Mouse (Mus musculus) intestine, embryonic 15.5 days (tissue): ENCODE data around the gene Gm42742. TPM values are rescaled to one million over a fixed set of nuclear protein-coding genes. Genes with fewer than 3 reads are reported as not detected.

ENCODE experiments used
- ATAC-seq: fragments of 200-750 bp; cut with Nextera tagmentation; 2 replicates; pipeline ENCODE4 v1.8.0; 2017; ENCODE audit warnings: moderate TSS enrichment, moderate library complexity
- H3K27ac ChIP-seq: fragments of 300-500 bp; sonication (generic); 2 replicates; pipeline ENCODE4 v1.5.1; 2015; ENCODE audit warnings: mild to moderate bottlenecking, inconsistent platforms
- H3K27me3 ChIP-seq: fragments of 300-500 bp; sonication (generic); replicated peaks from 2 replicates; pipeline ENCODE4 v1.6.1; 2015; ENCODE audit warnings: inconsistent platforms
- H3K36me3 ChIP-seq: fragments of 300-500 bp; sonication (generic); 2 replicates; pipeline ENCODE4 v1.6.1; 2015; ENCODE audit warnings: inconsistent platforms
- H3K4me1 ChIP-seq: fragments of 300-500 bp; sonication (generic); replicated peaks from 2 replicates; pipeline ENCODE4 v1.6.1; 2015; ENCODE audit warnings: inconsistent platforms
- H3K4me2 ChIP-seq: fragments of 300-500 bp; sonication (generic); replicated peaks from 2 replicates; pipeline ENCODE4 v1.6.1; 2015; ENCODE audit warnings: mild to moderate bottlenecking, inconsistent platforms
- H3K4me3 ChIP-seq: fragments of 300-500 bp; sonication (generic); replicated peaks from 2 replicates; pipeline ENCODE4 v1.5.1; 2015; ENCODE audit warnings: inconsistent platforms
- H3K9ac ChIP-seq: fragments of 300-500 bp; sonication (generic); 2 replicates; pipeline ENCODE4 v1.6.1; 2015; ENCODE audit warnings: inconsistent platforms
- H3K9me3 ChIP-seq: fragments of 300-500 bp; sonication (generic); 2 replicates; pipeline ENCODE4 v1.6.1; 2016; ENCODE audit warnings: inconsistent platforms
- WGBS: fragments of 180-500 bp; shearing (Covaris S2); methylation state at CpG from one replicate; pipeline ENCODE4 v1.1.7; 2015; 5-methylcytosine and 5-hydroxymethylcytosine counted together
- polyA plus RNA-seq: library from polyadenylated mRNA; unstranded; fragments of >200 nt; fragmentation: Nextera tagmentation; extraction: Ambion mirVana; gene quantifications from 2 replicates; pipeline ENCODE4 v1.2.1, GENCODE M21; 2015

Gm42742 gene
- polyA plus RNA-seq, 1 experiment from 2014 or later, result 51.1 TPM

DNA sequence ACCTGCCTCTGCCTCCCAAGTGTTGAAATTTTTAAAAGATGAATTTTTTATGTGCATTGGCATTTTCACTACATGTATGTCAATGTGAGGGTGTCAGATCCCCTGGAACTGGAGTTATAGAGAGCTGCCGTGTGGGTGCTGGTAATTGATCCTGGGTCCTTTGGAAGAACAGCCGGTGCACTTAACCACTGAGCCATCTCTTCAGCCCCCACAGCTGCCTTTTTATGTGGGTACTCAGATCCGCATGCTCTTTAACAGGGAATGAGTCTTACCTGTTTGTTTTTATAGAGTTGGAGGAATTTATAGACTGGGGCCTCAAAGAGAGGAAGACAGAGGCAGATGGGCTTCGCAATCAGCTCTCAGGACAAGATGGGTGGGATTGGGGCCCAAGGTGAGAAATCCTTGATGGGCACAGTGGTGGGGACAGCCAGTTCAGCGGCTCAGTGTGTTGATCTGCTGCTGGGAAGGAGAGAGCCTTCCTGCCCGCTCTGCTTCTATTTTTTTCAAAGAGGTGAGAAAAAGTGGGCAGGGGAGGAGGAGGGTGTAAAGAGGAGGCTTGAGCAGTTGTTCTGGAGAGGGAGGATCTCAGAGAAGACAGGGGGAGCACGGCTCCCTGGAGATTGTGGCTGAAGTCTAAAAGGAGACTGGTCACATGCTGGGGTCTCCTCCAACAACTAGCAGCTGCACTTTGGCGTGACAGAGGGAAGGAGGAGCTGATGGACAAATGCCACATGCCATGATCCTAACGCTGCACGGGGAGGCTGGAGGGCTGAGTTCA is 36.0 kb downstream of the Gm42742 start:
- Histone ChIP-seq H3K27me3 (no peaks in the 10 kb centered on the region), H3K4me1 (peaks cover 3% of the 10 kb centered on the region; the same call in 1 of the 2 replicates), H3K4me3 (no peak overlapping the region), H3K9me3 (no peaks in the 10 kb centered on the region), H3K9ac (no peak overlapping the region), H3K27ac (no peak overlapping the region), H3K4me2 (no peak overlapping the region), H3K36me3 (peaks cover 12% of the 10 kb centered on the region; the same call in 1 of the 2 replicates)
- no peak for ATAC-seq
- 44% methylated on average over 10 of the region's 10 CpGs for WGBS

GRCm38 (mm10) chr7:126983113-126983512 is 37.8 kb downstream of the Gm42742 start:
- Histone ChIP-seq H3K27ac (no peak overlapping the region), H3K4me2 (no peak overlapping the region), H3K36me3 (peaks cover 23% of the 10 kb centered on the region), H3K9ac (no peak overlapping the region), H3K4me1 (peaks cover 3% of the 10 kb centered on the region; the same call in 1 of the 2 replicates), H3K9me3 (no peaks in the 10 kb centered on the region), H3K4me3 (no peak overlapping the region), H3K27me3 (no peaks in the 10 kb centered on the region)
- 77% methylated on average over 7 of the region's 7 CpGs for WGBS
- ATAC-seq, result no peak

- Histone ChIP-seq H3K9me3 (no peaks in the 10 kb centered on the region), H3K9ac (no peak overlapping the region), H3K27ac (no peak overlapping the region), H3K27me3 (no peaks in the 10 kb centered on the region), H3K4me3 (no peak overlapping the region), H3K4me2 (0 out of 2 replicates have a peak overlapping the region, but pooled peaks have one; percentile 10), H3K4me1 (peaks cover 3% of the 10 kb centered on the region; the same call in 1 of the 2 replicates), H3K36me3 (peaks cover 26% of the 10 kb centered on the region)
- no peak for ATAC-seq
- 68% methylated on average over 4 of the region's 4 CpGs for WGBS
These were observed 38.8 kb downstream of the Gm42742 start for GRCm38 (mm10) chr7:126982054-126982453.

- no peak for ATAC-seq
- Histone ChIP-seq H3K27me3 (no peaks in the 10 kb centered on the region), H3K4me3 (no peak overlapping the region), H3K9me3 (no peaks in the 10 kb centered on the region), H3K4me2 (no peak overlapping the region), H3K4me1 (peaks cover 3% of the 10 kb centered on the region; the same call in 1 of the 2 replicates), H3K27ac (no peak overlapping the region), H3K36me3 (peaks cover 26% of the 10 kb centered on the region), H3K9ac (no peak overlapping the region)
- WGBS, result 93% methylated on average over 2 of the region's 2 CpGs
These were observed 39.3 kb downstream of the Gm42742 start for GRCm38 (mm10) chr7:126981601-126982000.

- Histone ChIP-seq H3K36me3 (peaks cover 26% of the 10 kb centered on the region), H3K4me3 (no peak overlapping the region)
These were observed 42.1 kb downstream of the Gm42742 start for GRCm38 (mm10) chr7:126978841-126979240.

GRCm38 (mm10) chr7:126976878-126977459 is 43.9 kb downstream of the Gm42742 start:
- peak overlapping the region; percentile 96 for H3K27ac ChIP-seq
- no peaks in the 10 kb centered on the region for H3K27me3 ChIP-seq
- WGBS, result 20% methylated on average over 14 of the region's 14 CpGs
- peak overlapping the region; percentile 73 for H3K4me3 ChIP-seq
- H3K9me3 ChIP-seq, result no peaks in the 10 kb centered on the region
- peaks cover 6% of the 10 kb centered on the region for H3K4me1 ChIP-seq
- H3K4me2 ChIP-seq, result peak overlapping the region; percentile 72
- ATAC-seq, result peak; percentile 67
- peaks cover 26% of the 10 kb centered on the region for H3K36me3 ChIP-seq
- H3K9ac ChIP-seq, result peak overlapping the region; percentile 89

More at GRCm38 (mm10) chr7:126978841-126979240, 42.1 kb downstream of the Gm42742 start:
- Histone ChIP-seq H3K4me2 (no peak overlapping the region), H3K27me3 (no peaks in the 10 kb centered on the region), H3K27ac (no peak overlapping the region), H3K9me3 (no peaks in the 10 kb centered on the region), H3K4me1 (peaks cover 8% of the 10 kb centered on the region), H3K9ac (no peak overlapping the region)
- WGBS, result 92% methylated on average over 6 of the region's 6 CpGs
- no peak for ATAC-seq

GRCm38 (mm10) chr7:126975950-126976866 is 44.7 kb downstream of the Gm42742 start, which contains the start of gene Cdiptos:
Gene Cdiptos (minus strand): TSS chr7:126976098.
- H3K9ac ChIP-seq, result peak within 1 kb of the TSS; percentile 89
- no peaks in the 10 kb centered on the region for H3K27me3 ChIP-seq
- H3K36me3 ChIP-seq, result peaks cover 21% of the 10 kb centered on the region
- H3K27ac ChIP-seq, result peak within 1 kb of the TSS; percentile 96
- ATAC-seq, result peak; percentile 94
- peaks cover 6% of the 10 kb centered on the region for H3K4me1 ChIP-seq
- H3K4me2 ChIP-seq, result peak within 1 kb of the TSS; percentile 72
- WGBS, result under 1% methylated on average over 55 of the region's 55 CpGs
- H3K9me3 ChIP-seq, result no peaks in the 10 kb centered on the region
- H3K4me3 ChIP-seq, result peak within 1 kb of the TSS; percentile 73

DNA sequence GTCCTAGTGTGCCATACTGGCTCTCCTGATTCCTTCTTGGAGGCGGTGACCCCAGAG is 45.2 kb downstream of the Gm42742 start, which contains the start of gene Cdipt:
TSS of gene Cdipt (plus strand) at position 22 of the 57 bp plus-strand sequence.
- Histone ChIP-seq H3K9me3 (no peaks in the 10 kb centered on the region), H3K36me3 (peaks cover 18% of the 10 kb centered on the region), H3K27ac (peak within 1 kb of the TSS; percentile 96), H3K9ac (peak within 1 kb of the TSS; percentile 89), H3K4me1 (peaks cover 6% of the 10 kb centered on the region), H3K4me2 (peak within 1 kb of the TSS; percentile 72), H3K27me3 (no peaks in the 10 kb centered on the region), H3K4me3 (peak within 1 kb of the TSS; percentile 73)
- 5% methylated on average over 1 of the region's 1 CpGs for WGBS
- no peak for ATAC-seq

- Histone ChIP-seq H3K27me3 (no peaks in the 10 kb centered on the region), H3K4me1 (peaks cover 6% of the 10 kb centered on the region), H3K4me3 (peak overlapping the region; percentile 73), H3K27ac (peak overlapping the region; percentile 96; the same call in 1 of the 2 replicates), H3K36me3 (peaks cover 18% of the 10 kb centered on the region), H3K4me2 (peak overlapping the region; percentile 72), H3K9me3 (no peaks in the 10 kb centered on the region), H3K9ac (0 out of 2 replicates have a peak overlapping the region, but pooled peaks have one; percentile 89)
- 14% methylated on average over 8 of the region's 8 CpGs for WGBS
- peak; percentile 21; the same call in 1 of the 2 replicates for ATAC-seq
These were observed 45.4 kb downstream of the Gm42742 start for GRCm38 (mm10) chr7:126975493-126975892.

DNA sequence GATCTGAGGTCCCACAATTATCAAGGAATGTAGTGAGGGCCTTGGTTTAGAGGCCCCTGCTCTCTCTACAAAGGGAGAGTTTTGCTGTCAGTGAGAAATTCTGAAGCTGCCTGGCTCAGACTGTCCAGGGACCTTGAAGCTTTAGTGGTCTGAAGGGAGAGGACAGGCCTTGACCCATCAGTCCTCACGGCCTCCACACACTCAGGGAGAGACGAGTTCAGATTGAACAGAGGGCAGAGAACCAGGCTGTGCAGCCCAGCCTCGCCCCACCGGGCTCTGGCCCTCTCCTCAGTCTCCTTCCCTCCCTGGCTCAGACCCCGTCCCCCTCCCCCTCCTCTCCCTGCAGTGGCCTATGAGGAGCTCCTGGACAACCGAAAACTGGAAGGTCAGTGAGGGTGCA is 53.5 kb downstream of the Gm42742 start:
- no peak overlapping the region for H3K9ac ChIP-seq
- H3K27ac ChIP-seq, result no peak overlapping the region
- H3K27me3 ChIP-seq, result peaks cover 6% of the 10 kb centered on the region
- H3K9me3 ChIP-seq, result no peaks in the 10 kb centered on the region
- ATAC-seq, result no peak
- 63% methylated on average over 6 of the region's 6 CpGs for WGBS
- H3K4me1 ChIP-seq, result no peaks in the 10 kb centered on the region
- no peaks in the 10 kb centered on the region for H3K36me3 ChIP-seq
- no peak overlapping the region for H3K4me3 ChIP-seq
- no peak overlapping the region for H3K4me2 ChIP-seq

- H3K9ac ChIP-seq, result no peak overlapping the region
- peaks cover 6% of the 10 kb centered on the region for H3K27me3 ChIP-seq
- H3K4me2 ChIP-seq, result no peak overlapping the region
- H3K36me3 ChIP-seq, result no peaks in the 10 kb centered on the region
- H3K27ac ChIP-seq, result no peak overlapping the region
- H3K4me1 ChIP-seq, result no peaks in the 10 kb centered on the region
- no peaks in the 10 kb centered on the region for H3K9me3 ChIP-seq
- H3K4me3 ChIP-seq, result no peak overlapping the region
- no peak for ATAC-seq
- WGBS, result 51% methylated on average over 3 of the region's 3 CpGs
These were observed 55.3 kb downstream of the Gm42742 start for GRCm38 (mm10) chr7:126965568-126965967.
